Mouse (Mus musculus) brain, embryonic 14.5 days (tissue): ENCODE results near the gene Unc119.

Experiments used
- CTCF ChIP-seq: fragments of 200-500 bp; IDR thresholded peaks from 2 replicates; pipeline ENCODE4 v1.5.1; 2012; ENCODE audit warnings: inconsistent platforms, mild to moderate bottlenecking, moderate library complexity, borderline replicate concordance; ENCODE audit not compliant: insufficient read depth, insufficient read length; ENCODE audit errors: extremely low read depth
- POLR2A ChIP-seq: fragments of 200-500 bp; IDR thresholded peaks from 2 replicates; pipeline ENCODE4 v1.6.1; 2012; ENCODE audit warnings: mild to moderate bottlenecking, inconsistent platforms, borderline replicate concordance; ENCODE audit not compliant: poor library complexity, insufficient read depth, insufficient read length, severe bottlenecking; ENCODE audit errors: extremely low read depth

GRCm38 (mm10) chr11:78386508-78387043 lies 43.3 kb downstream of the Unc119 start, which contains the start of gene Foxn1:
- TF ChIP-seq CTCF (no peak), POLR2A (no peak)
